Mouse (Mus musculus) liver, embryonic 14 days (tissue): Measurements from ENCODE around the gene Olfr1121. TPM values are rescaled to one million over a fixed set of nuclear protein-coding genes. Genes with fewer than 3 reads are reported as not detected.

Experiments used
- polyA plus RNA-seq: library from polyadenylated mRNA; depleted of rRNA; stranded (reverse); fragments of >200 nt; gene quantifications from 2 replicates; pipeline ENCODE4 v1.2.3, GENCODE M21; 2012; rRNA removed

Olfr1121 gene
- not detected in 2 replicates for polyA plus RNA-seq

GRCm38 (mm10) chr2:87369595-87369994 lies at the start of gene Olfr1121:
TSS of gene Olfr1121 (plus strand) at chr2:87369895.

GRCm38 (mm10) chr2:87354515-87354914 lies 15.2 kb upstream of the Olfr1121 start, which contains the start of gene Olfr1120:
TSS of gene Olfr1120 (plus strand) at chr2:87354815.

GRCm38 (mm10) chr2:87385549-87385948 lies 15.9 kb downstream of the Olfr1121 start, which contains the start of gene Olfr1122:
TSS of gene Olfr1122 (plus strand) at chr2:87385849.

GRCm38 (mm10) chr2:87416335-87416734 lies 46.6 kb downstream of the Olfr1121 start, which contains the start of gene Olfr1123:
TSS of gene Olfr1123 (plus strand) at chr2:87416635.

Other genes with a start within 250 kb of the Olfr1121 start
- gene Olfr1110, start 229.6 kb upstream of the Olfr1121 start, polyA plus RNA-seq, result not detected in 2 replicates
- not detected in 2 replicates for gene Olfr1111, start 217.3 kb upstream of the Olfr1121 start, polyA plus RNA-seq
- gene Olfr1112, start 182.1 kb upstream of the Olfr1121 start, polyA plus RNA-seq, result not detected in 2 replicates
- not detected in 2 replicates for gene Olfr1113, start 160.9 kb upstream of the Olfr1121 start, polyA plus RNA-seq
- gene Olfr1115, start 121.9 kb upstream of the Olfr1121 start, polyA plus RNA-seq, result not detected in 2 replicates
- gene Olfr1116, start 102.4 kb upstream of the Olfr1121 start, polyA plus RNA-seq, result not detected in 2 replicates
- not detected in 2 replicates for gene Olfr1118, start 62.3 kb upstream of the Olfr1121 start, polyA plus RNA-seq
- not detected in 2 replicates for gene Olfr1120, start 15.1 kb upstream of the Olfr1121 start, polyA plus RNA-seq
- gene Olfr1122, start 16.0 kb downstream of the Olfr1121 start, polyA plus RNA-seq, result not detected in 2 replicates
- gene Olfr1123, start 46.7 kb downstream of the Olfr1121 start, polyA plus RNA-seq, result not detected in 2 replicates
- not detected in 2 replicates for gene Olfr1124, start 60.4 kb downstream of the Olfr1121 start, polyA plus RNA-seq
- not detected in 2 replicates for gene Olfr1126, start 84.1 kb downstream of the Olfr1121 start, polyA plus RNA-seq
- gene Pramel7, start 127.2 kb downstream of the Olfr1121 start, polyA plus RNA-seq, result not detected in 2 replicates
- not detected in 2 replicates for gene Pramel6, start 136.7 kb downstream of the Olfr1121 start, polyA plus RNA-seq
- gene Olfr153, start 161.9 kb downstream of the Olfr1121 start, polyA plus RNA-seq, result not detected in 2 replicates
- gene Olfr1128, start 175.6 kb downstream of the Olfr1121 start, polyA plus RNA-seq, result not detected in 2 replicates
- not detected in 2 replicates for gene Olfr1129, start 204.0 kb downstream of the Olfr1121 start, polyA plus RNA-seq
- gene Olfr1130, start 236.3 kb downstream of the Olfr1121 start, polyA plus RNA-seq, result not detected in 2 replicates